Mouse (Mus musculus): ENCODE results near the gene Adh1.

DNA sequence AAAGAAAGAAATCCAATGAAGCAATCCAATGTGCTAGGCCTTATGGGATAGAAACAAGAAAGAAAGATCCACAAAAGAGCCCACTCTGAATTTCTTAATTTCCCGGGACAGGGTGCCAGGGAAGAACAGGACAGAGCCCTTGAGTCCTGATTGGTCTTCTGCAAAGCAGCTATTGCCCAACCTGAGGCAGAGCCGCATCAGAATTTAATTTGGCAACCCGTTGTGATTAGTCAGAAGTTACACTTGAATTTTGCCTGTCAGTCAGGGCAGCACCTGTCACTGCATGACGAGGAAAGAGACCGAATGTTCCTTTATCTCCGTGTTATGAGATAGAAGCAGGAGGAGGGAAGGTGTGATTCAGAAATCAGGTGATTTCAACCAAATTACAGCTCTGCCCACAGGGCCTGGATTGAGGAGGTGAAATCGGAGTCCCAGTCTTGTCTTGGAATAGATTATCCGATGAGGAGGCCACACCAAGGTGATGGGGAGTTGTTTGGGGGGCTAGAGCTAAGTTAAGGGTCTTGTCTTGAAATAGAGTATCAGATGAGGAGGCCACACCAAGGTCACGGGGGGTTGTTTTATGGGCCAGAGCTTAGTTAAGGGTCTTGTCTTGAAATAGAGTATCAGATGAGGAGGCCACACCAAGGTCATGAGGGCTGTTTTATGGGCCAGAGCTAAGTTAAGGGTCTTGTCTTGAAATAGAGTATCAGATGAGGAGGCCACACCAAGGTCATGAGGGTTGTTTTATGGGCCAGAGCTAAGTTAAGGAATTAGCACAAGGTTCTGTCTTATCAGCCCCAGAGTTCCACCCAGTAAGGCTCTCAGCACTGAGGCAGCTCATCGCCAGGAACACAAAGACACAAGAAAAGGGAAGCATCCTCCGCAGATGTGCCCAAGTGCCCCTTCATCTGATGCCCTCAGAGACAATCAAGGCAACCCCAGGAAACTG lies at the start of gene Adh1:
- no peak for TF ChIP-seq CTCF (IDR thresholded peaks at IDR 0.05; ENCODE audit: low read depth)
- TF ChIP-seq EP300 (IDR thresholded peaks at IDR 0.05; ENCODE audit: low read depth) = no peak

All from heart, postnatal 0 days (tissue).